Mouse (Mus musculus) olfactory bulb, adult 2 months (tissue): ENCODE results near the gene Rab3gap2.

ENCODE experiments used
- CTCF ChIP-seq: fragments of 200-500 bp; IDR thresholded peaks from 2 replicates; pipeline ENCODE4 v1.5.1; 2012; ENCODE audit warnings: low read depth, mild to moderate bottlenecking, low read length, moderate library complexity; ENCODE audit not compliant: insufficient read depth
- POLR2A ChIP-seq: fragments of 200-500 bp; IDR thresholded peaks from 2 replicates; pipeline ENCODE4 v1.6.1; 2012; ENCODE audit warnings: mild to moderate bottlenecking, low read depth, low read length, moderate library complexity; ENCODE audit not compliant: insufficient read depth

DNA sequence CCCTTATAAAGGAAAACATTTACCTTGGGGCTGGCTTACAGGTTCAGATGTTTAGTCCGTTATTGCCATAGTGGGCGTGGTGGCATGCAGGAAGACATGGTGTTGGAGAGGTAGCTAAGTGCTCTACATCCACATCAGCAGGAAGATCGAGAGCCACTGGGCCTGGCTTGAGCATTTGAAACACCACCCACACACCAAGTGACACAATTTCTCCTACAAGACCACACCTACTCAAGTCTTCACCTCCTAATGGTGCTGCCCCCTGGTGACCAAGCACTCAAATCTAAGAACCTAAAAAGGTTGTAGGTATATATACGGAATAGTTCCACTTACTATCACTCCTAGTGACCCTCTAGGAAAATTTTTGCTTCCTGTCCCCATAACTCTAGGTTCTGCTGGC, 32.6 kb downstream of the Rab3gap2 start:
- TF ChIP-seq CTCF: no peak
- no peak for TF ChIP-seq POLR2A
